Mouse (Mus musculus) hindbrain, embryonic 13.5 days (tissue): ENCODE data around the gene Zmym6. TPM values are rescaled to one million over a fixed set of nuclear protein-coding genes. Genes with fewer than 3 reads are reported as not detected.

Experiments
- ATAC-seq: fragments of 200-750 bp; cut with Nextera tagmentation; 2 replicates; pipeline ENCODE4 v1.8.0; 2017; ENCODE audit warnings: moderate TSS enrichment; ENCODE audit not compliant: low FRiP score
- H3K27ac ChIP-seq: fragments of 300-500 bp; sonication (generic); 2 replicates; pipeline ENCODE4 v1.5.1; 2015; ENCODE audit warnings: inconsistent platforms, mild to moderate bottlenecking, moderate library complexity
- H3K27me3 ChIP-seq: fragments of 300-500 bp; sonication (generic); 2 replicates; pipeline ENCODE4 v1.6.1; 2015; ENCODE audit warnings: mild to moderate bottlenecking, inconsistent platforms
- H3K36me3 ChIP-seq: fragments of 300-500 bp; sonication (generic); 2 replicates; pipeline ENCODE4 v1.6.1; 2015; ENCODE audit warnings: mild to moderate bottlenecking, inconsistent platforms
- H3K4me1 ChIP-seq: fragments of 300-500 bp; sonication (generic); replicated peaks from 2 replicates; pipeline ENCODE4 v1.6.1; 2015; ENCODE audit warnings: inconsistent platforms
- H3K4me2 ChIP-seq: fragments of 300-500 bp; sonication (generic); 2 replicates; pipeline ENCODE4 v1.6.1; 2015; ENCODE audit warnings: inconsistent platforms, mild to moderate bottlenecking, moderate library complexity
- H3K4me3 ChIP-seq: fragments of 300-500 bp; sonication (generic); 2 replicates; pipeline ENCODE4 v1.5.1; 2015; ENCODE audit warnings: mild to moderate bottlenecking, inconsistent platforms
- H3K9ac ChIP-seq: fragments of 300-500 bp; sonication (generic); 2 replicates; pipeline ENCODE4 v1.6.1; 2015; ENCODE audit warnings: mild to moderate bottlenecking, inconsistent platforms
- H3K9me3 ChIP-seq: fragments of 300-500 bp; sonication (generic); 2 replicates; pipeline ENCODE4 v1.6.1; 2016; ENCODE audit warnings: inconsistent platforms
- WGBS: fragments of 180-500 bp; shearing (Covaris S2); methylation state at CpG from one replicate; pipeline ENCODE4 v1.1.7; 2015; 5-methylcytosine and 5-hydroxymethylcytosine counted together
- polyA plus RNA-seq: library from polyadenylated mRNA; unstranded; fragments of >200 nt; fragmentation: Nextera tagmentation; extraction: Ambion mirVana; gene quantifications from 2 replicates; pipeline ENCODE4 v1.2.1, GENCODE M21; 2015

The Zmym6 gene
- polyA plus RNA-seq, 1 experiment from 2014 or later = 33.1 TPM

- no peak overlapping the region for H3K4me2 ChIP-seq
- H3K27ac ChIP-seq = no peak overlapping the region
- no peak for ATAC-seq
- no peak overlapping the region for H3K4me3 ChIP-seq
- H3K9me3 ChIP-seq = no peaks in the 10 kb centered on the region
- no peaks in the 10 kb centered on the region; the same call in 1 of the 2 replicates for H3K4me1 ChIP-seq
- no peaks in the 10 kb centered on the region for H3K36me3 ChIP-seq
- WGBS = 71% methylated on average over 5 of the region's 5 CpGs
- H3K27me3 ChIP-seq = no peaks in the 10 kb centered on the region
- H3K9ac ChIP-seq = no peak overlapping the region
Observed at GRCm38 (mm10) chr4:127137591-127137990, 60.4 kb downstream of the Zmym6 start.

GRCm38 (mm10) chr4:127138486-127138885, 61.3 kb downstream of the Zmym6 start:
- H3K4me3 ChIP-seq = no peak overlapping the region
- no peak for ATAC-seq
- H3K9me3 ChIP-seq = no peaks in the 10 kb centered on the region
- 36% methylated on average over 6 of the region's 6 CpGs for WGBS
- no peak overlapping the region for H3K9ac ChIP-seq
- H3K36me3 ChIP-seq = no peaks in the 10 kb centered on the region
- no peak overlapping the region for H3K27ac ChIP-seq
- no peaks in the 10 kb centered on the region for H3K27me3 ChIP-seq
- no peaks in the 10 kb centered on the region; the same call in 1 of the 2 replicates for H3K4me1 ChIP-seq
- no peak overlapping the region for H3K4me2 ChIP-seq

- WGBS = 88% methylated on average over 13 of the region's 13 CpGs
- ATAC-seq = no peak
- Histone ChIP-seq H3K4me2 (no peak overlapping the region), H3K27me3 (no peaks in the 10 kb centered on the region), H3K9me3 (no peaks in the 10 kb centered on the region), H3K4me3 (no peak overlapping the region), H3K9ac (no peak overlapping the region), H3K36me3 (no peaks in the 10 kb centered on the region), H3K4me1 (no peaks in the 10 kb centered on the region), H3K27ac (no peak overlapping the region)
Observed at GRCm38 (mm10) chr4:127150031-127150430, 72.8 kb downstream of the Zmym6 start.

GRCm38 (mm10) chr4:127153345-127153744, 76.2 kb downstream of the Zmym6 start:
- no peak overlapping the region for H3K4me2 ChIP-seq
- H3K4me3 ChIP-seq = no peak overlapping the region
- no peaks in the 10 kb centered on the region for H3K36me3 ChIP-seq
- H3K9ac ChIP-seq = no peak overlapping the region
- no peaks in the 10 kb centered on the region for H3K4me1 ChIP-seq
- no peak for ATAC-seq
- H3K27me3 ChIP-seq = no peaks in the 10 kb centered on the region
- no peak overlapping the region for H3K27ac ChIP-seq
- H3K9me3 ChIP-seq = no peaks in the 10 kb centered on the region
- 76% methylated on average over 1 of the region's 1 CpGs for WGBS

GRCm38 (mm10) chr4:127155757-127156156, 78.6 kb downstream of the Zmym6 start:
- ATAC-seq = no peak
- Histone ChIP-seq H3K27me3 (no peaks in the 10 kb centered on the region), H3K4me1 (no peaks in the 10 kb centered on the region), H3K9ac (no peak overlapping the region), H3K4me3 (no peak overlapping the region), H3K27ac (no peak overlapping the region), H3K36me3 (no peaks in the 10 kb centered on the region), H3K4me2 (no peak overlapping the region), H3K9me3 (no peaks in the 10 kb centered on the region)
- 67% methylated on average over 5 of the region's 5 CpGs for WGBS

GRCm38 (mm10) chr4:127157746-127158145, 80.6 kb downstream of the Zmym6 start:
- H3K27ac ChIP-seq = no peak overlapping the region
- no peaks in the 10 kb centered on the region for H3K4me1 ChIP-seq
- no peak for ATAC-seq
- no peaks in the 10 kb centered on the region for H3K9me3 ChIP-seq
- 90% methylated on average over 4 of the region's 4 CpGs for WGBS
- H3K36me3 ChIP-seq = no peaks in the 10 kb centered on the region
- H3K9ac ChIP-seq = no peak overlapping the region
- no peak overlapping the region for H3K4me2 ChIP-seq
- H3K27me3 ChIP-seq = no peaks in the 10 kb centered on the region
- H3K4me3 ChIP-seq = no peak overlapping the region

GRCm38 (mm10) chr4:127163926-127164325, 86.7 kb downstream of the Zmym6 start:
- no peaks in the 10 kb centered on the region for H3K36me3 ChIP-seq
- ATAC-seq = no peak
- no peaks in the 10 kb centered on the region for H3K9me3 ChIP-seq
- no peak overlapping the region for H3K4me2 ChIP-seq
- no peak overlapping the region for H3K4me3 ChIP-seq
- H3K9ac ChIP-seq = no peak overlapping the region
- H3K27me3 ChIP-seq = peaks cover 6% of the 10 kb centered on the region; the same call in 1 of the 2 replicates
- WGBS = 79% methylated on average over 8 of the region's 8 CpGs
- peaks cover 13% of the 10 kb centered on the region for H3K4me1 ChIP-seq
- H3K27ac ChIP-seq = no peak overlapping the region

GRCm38 (mm10) chr4:127167096-127167495, 89.9 kb downstream of the Zmym6 start:
- H3K4me1 ChIP-seq = peaks cover 39% of the 10 kb centered on the region
- no peak overlapping the region for H3K4me2 ChIP-seq
- no peak overlapping the region for H3K4me3 ChIP-seq
- peaks cover 11% of the 10 kb centered on the region; the same call in 1 of the 2 replicates for H3K27me3 ChIP-seq
- ATAC-seq = no peak
- 76% methylated on average over 5 of the region's 5 CpGs for WGBS
- H3K9ac ChIP-seq = no peak overlapping the region
- no peaks in the 10 kb centered on the region for H3K9me3 ChIP-seq
- no peaks in the 10 kb centered on the region for H3K36me3 ChIP-seq
- no peak overlapping the region for H3K27ac ChIP-seq

GRCm38 (mm10) chr4:127167731-127168130, 90.5 kb downstream of the Zmym6 start:
- peaks cover 13% of the 10 kb centered on the region; the same call in 1 of the 2 replicates for H3K27me3 ChIP-seq
- ATAC-seq = peak; percentile 21
- H3K27ac ChIP-seq = peak overlapping the region; percentile 18; the same call in 1 of the 2 replicates
- no peaks in the 10 kb centered on the region for H3K9me3 ChIP-seq
- H3K36me3 ChIP-seq = no peaks in the 10 kb centered on the region
- WGBS = 13% methylated on average over 8 of the region's 8 CpGs
- peak overlapping the region; percentile 68 for H3K4me2 ChIP-seq
- H3K4me1 ChIP-seq = peaks cover 45% of the 10 kb centered on the region
- peak overlapping the region; percentile 96; the same call in 1 of the 2 replicates for H3K9ac ChIP-seq
- peak overlapping the region; percentile 96 for H3K4me3 ChIP-seq

- Histone ChIP-seq H3K4me2 (peak overlapping the region; percentile 68), H3K36me3 (no peaks in the 10 kb centered on the region), H3K27ac (peak overlapping the region; percentile 89), H3K4me3 (peak overlapping the region; percentile 96), H3K9me3 (no peaks in the 10 kb centered on the region), H3K4me1 (peaks cover 52% of the 10 kb centered on the region), H3K9ac (peak overlapping the region; percentile 96), H3K27me3 (peaks cover 13% of the 10 kb centered on the region; the same call in 1 of the 2 replicates)
- under 1% methylated on average over 39 of the region's 39 CpGs for WGBS
- peak; percentile 75 for ATAC-seq
Observed at GRCm38 (mm10) chr4:127168211-127168913, 91.2 kb downstream of the Zmym6 start.

GRCm38 (mm10) chr4:127168914-127169345, 91.7 kb downstream of the Zmym6 start, which contains the start of gene Dlgap3:
TSS of gene Dlgap3 (plus strand) at chr4:127169204.
- WGBS = 0% methylated on average over 26 of the region's 67 CpGs
- H3K4me3 ChIP-seq = peak within 1 kb of the TSS; percentile 96
- ATAC-seq = peak; percentile 52
- H3K4me2 ChIP-seq = peak within 1 kb of the TSS; percentile 68
- H3K9me3 ChIP-seq = no peaks in the 10 kb centered on the region
- peak within 1 kb of the TSS; percentile 89 for H3K27ac ChIP-seq
- H3K27me3 ChIP-seq = peaks cover 13% of the 10 kb centered on the region; the same call in 1 of the 2 replicates
- H3K4me1 ChIP-seq = peaks cover 57% of the 10 kb centered on the region
- H3K9ac ChIP-seq = peak within 1 kb of the TSS; percentile 96
- H3K36me3 ChIP-seq = no peaks in the 10 kb centered on the region

- peak overlapping the region; percentile 68 for H3K4me2 ChIP-seq
- peaks cover 64% of the 10 kb centered on the region for H3K4me1 ChIP-seq
- H3K4me3 ChIP-seq = peak overlapping the region; percentile 96
- peak; percentile 60 for ATAC-seq
- no peaks in the 10 kb centered on the region for H3K9me3 ChIP-seq
- H3K9ac ChIP-seq = peak overlapping the region; percentile 96
- H3K36me3 ChIP-seq = no peaks in the 10 kb centered on the region
- WGBS = 4% methylated on average over 29 of the region's 51 CpGs
- H3K27ac ChIP-seq = peak overlapping the region; percentile 89
- H3K27me3 ChIP-seq = peaks cover 13% of the 10 kb centered on the region; the same call in 1 of the 2 replicates
Observed at GRCm38 (mm10) chr4:127169346-127170221, 92.4 kb downstream of the Zmym6 start.
